Mouse (Mus musculus): ENCODE results near the gene Lamc2.

Lamc2 gene

GRCm38 (mm10) chr1:153126491-153127381 is 59.5 kb downstream of the Lamc2 start:
- DNase-seq (ENCODE audit: low spot score) = peak; percentile 62

DNA sequence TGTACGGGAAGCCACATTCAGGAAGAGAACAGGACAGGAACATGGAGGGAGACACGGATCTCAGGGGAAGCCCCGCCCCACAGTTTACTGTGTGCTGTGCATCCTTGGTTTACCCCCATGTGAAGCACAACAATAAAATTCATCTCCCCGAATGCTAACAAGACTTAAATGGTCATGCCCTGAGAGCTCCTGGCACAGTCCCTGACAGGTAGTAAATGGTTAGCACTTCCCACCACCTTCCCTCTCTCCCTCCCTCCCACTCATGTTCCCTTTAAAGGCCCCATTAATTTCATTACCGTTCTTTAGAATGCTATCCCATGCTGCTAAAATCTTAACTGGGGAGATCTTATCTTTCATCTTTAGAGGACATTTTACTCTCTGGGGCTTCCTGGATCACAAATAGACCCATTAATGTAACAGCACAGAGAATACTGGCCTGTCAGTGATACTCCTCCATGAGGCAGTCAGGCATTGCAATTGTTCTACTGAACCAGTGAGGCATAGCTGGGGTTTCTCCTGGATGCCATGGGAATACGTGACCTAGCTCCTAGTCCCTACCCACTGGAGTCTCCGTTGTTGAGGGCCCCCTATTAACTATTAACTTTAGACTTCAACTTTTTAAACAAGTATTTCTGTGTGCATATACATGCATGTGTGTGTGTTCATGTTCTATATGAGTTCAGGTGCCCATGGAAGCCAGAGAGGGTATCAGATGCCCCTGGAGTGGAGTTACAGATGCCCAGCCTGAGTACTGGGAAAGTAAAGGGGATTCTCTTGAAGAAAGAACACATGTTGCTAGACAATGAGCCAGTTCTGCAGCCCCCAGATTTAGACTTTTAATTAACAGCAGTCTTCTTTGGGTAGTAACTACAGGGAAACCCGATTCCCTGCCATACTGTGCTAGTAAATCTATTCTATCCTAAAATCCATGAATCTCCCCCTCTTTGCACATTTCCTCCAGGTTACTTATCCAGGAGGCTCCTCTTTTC is 60.7 kb downstream of the Lamc2 start:
- no peak for DNase-seq (ENCODE audit: low spot score)

GRCm38 (mm10) chr1:153124502-153124901 is 61.7 kb downstream of the Lamc2 start:
- DNase-seq (ENCODE audit: low spot score) = no peak

- DNase-seq (ENCODE audit: low spot score) = no peak
These were observed 63.5 kb downstream of the Lamc2 start for GRCm38 (mm10) chr1:153122764-153123163.

DNA sequence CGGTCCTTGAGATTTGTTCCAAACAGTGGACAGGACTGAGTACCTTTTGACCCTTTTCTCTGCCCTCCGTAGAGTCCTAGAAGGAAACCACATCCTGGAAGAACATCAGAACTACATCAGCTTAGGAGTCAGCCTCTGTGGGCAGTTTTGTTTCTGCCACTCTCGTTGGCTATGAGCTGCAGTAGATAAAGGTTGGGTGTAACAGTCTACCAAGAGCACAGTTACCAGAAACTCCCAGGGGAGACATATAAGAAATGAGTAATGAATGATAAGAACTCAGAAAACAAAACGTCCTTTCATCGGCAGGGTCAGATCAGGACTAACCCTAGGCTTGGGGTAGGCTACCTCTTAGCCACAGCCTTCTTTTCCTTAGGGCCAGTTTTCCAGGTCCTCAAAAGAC is 64.9 kb downstream of the Lamc2 start:
- no peak for DNase-seq (ENCODE audit: low spot score)

DNA sequence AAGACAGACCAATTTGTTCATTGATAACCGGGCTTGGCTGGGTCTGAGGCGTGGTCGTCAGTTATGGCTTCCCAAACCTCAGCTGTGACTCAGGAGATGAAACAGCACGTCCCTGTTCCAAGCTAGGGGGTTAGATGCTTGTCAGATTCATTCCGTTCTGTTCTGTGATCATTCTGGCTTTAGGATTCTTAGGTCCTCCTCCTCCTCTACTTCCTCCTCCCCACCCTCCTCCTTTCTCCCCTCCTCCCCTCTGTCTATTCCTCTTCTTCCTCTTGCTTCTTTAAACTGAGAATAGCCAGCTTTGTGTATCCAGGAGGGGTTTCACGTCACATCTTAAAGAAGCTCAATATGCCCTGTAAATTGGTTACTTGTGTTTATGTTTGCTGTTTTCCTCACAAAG is 65.7 kb downstream of the Lamc2 start:
- DNase-seq (ENCODE audit: low spot score) = no peak

DNA sequence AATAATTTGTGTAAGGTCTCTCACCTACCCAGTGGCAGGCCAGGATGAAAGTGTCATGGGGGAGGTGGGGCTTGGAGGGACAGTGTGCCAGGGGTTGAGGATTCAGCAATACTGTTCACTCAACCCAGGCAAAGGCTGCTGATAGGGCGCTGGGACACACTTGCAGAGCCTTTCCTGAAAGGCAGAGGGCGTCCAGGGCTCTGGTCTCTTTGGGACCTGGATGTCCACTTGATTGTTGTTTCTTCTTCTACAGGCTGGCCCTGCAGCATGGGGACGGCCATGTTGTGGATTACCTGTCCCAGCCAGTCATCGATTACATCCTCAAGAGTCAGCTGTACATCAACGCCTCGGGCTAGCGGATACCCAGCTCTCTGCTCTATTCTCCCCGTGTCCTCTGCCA is 70.9 kb downstream of the Lamc2 start:
- no peak for DNase-seq (ENCODE audit: low spot score)

- no peak for DNase-seq (ENCODE audit: low spot score)
These were observed 74.7 kb downstream of the Lamc2 start for GRCm38 (mm10) chr1:153111596-153111995.

- no peak for DNase-seq (ENCODE audit: low spot score)
These were observed 76.4 kb downstream of the Lamc2 start for GRCm38 (mm10) chr1:153109836-153110235.

DNA sequence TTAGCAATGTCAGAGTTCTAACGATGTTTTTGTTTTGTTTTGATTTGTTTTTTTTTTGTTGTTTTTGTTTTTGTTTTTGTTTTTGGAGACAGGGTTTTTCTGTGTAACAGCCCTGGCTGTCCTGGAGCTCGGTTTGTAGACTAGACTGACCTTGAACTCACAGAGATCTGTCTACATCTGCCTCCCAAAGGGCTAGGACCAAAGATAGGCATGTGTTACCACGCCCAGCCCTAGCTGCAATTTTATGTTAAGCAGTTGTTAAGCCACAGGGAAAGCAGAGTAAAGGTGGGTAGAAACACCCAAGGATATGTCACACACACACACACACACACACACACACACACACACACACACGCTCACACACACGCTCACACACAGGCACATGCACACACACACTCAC is 76.9 kb downstream of the Lamc2 start:
- no peak for DNase-seq (ENCODE audit: low spot score)

- DNase-seq (ENCODE audit: low spot score) = no peak
These were observed 78.4 kb downstream of the Lamc2 start for GRCm38 (mm10) chr1:153107866-153108265.

- DNase-seq (ENCODE audit: low spot score) = no peak
These were observed 81.4 kb downstream of the Lamc2 start for GRCm38 (mm10) chr1:153104804-153105203.

DNA sequence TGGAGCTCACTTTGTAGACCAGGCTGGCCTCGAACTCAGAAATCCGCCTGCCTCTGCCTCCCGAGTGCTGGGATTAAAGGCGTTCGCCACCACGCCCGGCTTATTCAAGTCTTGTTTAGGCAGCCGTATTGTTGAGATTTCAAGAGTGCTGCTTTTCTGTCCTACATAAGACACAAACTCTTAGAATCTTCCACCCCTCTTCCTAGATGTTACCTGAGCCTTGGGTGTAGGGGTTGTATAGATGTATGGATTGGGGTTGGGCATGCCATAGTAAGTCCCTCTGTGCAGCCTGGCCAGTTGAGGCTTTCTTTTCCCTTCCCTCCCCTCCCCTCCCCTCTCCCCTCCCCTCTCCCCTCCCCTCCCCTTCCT is 83.1 kb downstream of the Lamc2 start:
- no peak for DNase-seq (ENCODE audit: low spot score)

DNA sequence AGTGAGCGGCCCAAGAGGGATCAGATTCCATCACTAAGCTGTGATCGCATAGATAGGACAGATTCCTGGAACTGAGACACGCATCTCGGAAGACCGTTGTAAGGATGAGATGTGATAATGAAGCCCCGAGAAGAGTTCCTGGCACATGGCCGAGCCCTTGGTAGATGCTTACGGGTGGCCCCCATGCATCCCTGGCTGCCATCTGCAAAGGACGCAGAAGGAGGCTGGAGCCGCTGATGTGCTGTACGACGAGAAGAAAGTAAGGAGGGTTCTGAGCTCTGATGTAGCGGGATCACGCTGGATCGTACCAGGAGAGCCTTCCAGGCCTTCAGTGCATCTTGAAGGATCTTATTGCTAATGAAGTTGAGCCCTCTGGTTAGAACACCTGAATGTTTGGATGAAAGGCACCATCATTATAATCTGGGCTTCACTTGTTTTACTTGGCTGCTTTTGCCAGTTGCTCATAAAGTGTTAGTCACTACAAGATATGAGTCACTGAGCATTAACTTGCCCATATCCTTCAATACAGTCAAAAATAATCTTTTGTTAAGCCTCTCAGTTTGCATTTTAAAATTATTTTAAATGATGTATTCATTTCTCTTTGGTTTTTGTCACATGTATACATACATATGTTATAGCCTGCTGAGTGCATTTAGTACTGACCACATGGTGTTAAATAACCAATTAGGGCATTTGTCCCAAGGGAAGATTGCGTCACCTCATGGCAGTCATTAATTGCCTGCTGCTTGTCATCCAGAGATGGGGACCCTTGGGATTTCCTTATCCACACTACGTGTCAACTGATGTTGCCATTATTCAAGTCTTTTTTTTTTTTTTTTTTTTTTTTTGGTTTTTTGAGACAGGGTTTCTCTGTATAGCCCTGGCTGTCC is 83.7 kb downstream of the Lamc2 start:
- DNase-seq (ENCODE audit: low spot score) = no peak

DNA sequence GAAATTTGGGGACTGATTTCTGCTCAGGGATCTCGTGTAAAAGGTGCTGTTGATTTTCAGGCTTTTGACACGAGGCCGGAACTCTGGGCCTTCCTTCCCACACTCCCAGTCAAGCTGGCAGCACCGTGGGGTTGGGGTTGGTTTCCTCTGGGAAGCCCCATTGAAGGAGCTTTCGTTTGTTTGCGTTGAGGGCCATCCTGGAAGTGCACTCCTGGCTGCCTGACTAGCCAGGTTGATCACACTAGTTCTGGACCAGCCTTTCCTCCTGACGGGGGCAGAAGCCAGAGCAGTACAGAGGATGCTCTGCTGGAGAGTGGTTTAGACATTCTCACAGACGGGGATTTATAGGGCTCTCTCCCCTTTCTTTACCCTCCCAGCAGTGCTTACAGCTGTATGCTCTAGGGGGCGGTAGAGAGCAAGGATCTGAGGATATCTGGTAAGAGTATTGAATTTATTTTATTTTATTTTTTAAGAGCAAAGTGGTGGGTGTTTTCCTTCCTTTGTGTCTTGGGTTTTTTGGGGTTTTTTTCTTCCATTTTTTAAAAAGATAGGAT is 84.8 kb downstream of the Lamc2 start:
- DNase-seq (ENCODE audit: low spot score) = peak; percentile 66

- no peak for DNase-seq (ENCODE audit: low spot score)
These were observed 85.3 kb downstream of the Lamc2 start for GRCm38 (mm10) chr1:153100912-153101311.

- DNase-seq (ENCODE audit: low spot score) = no peak
These were observed 87.7 kb downstream of the Lamc2 start for GRCm38 (mm10) chr1:153098586-153098985.

DNA sequence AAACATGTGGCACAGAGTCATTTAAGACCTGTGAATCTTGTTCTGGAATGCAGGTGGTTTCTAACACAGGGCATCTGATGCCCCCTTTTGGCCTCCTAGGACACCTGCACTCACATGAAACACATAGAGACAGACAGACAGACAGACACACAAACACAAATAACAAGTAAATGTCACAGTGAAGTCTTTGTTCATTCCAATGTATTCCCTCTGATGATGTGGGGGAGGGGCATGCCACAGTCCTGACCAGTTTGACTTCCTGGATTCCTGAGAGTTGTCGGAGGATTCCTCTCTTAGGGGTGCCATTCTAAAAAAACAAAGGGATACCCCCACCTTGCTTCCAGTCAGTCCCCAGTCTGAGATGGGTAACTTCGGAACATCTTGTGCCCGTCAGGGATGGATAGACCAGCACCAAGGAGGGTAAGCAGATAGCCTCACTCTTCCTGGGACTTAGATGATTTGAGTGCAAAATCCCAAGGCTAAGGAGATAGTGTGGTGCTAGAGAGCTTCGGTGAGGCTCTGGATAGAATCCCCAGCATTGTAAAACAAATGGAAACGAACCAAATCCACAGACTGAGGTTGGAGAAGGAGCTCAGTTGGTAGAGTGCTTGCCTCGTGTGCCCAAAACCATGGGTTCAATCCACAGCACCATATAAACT is 89.1 kb downstream of the Lamc2 start:
- DNase-seq (ENCODE audit: low spot score) = no peak

- DNase-seq (ENCODE audit: low spot score) = no peak
These were observed 90.2 kb downstream of the Lamc2 start for GRCm38 (mm10) chr1:153095826-153096727.

- DNase-seq (ENCODE audit: low spot score) = no peak
These were observed 90.9 kb downstream of the Lamc2 start for GRCm38 (mm10) chr1:153095328-153095727.
